Mouse (Mus musculus) cerebral cortex, adult 2 months (tissue): Measurements from ENCODE around the gene Zc3h18.

Source experiments
- WGBS: fragments of 180-500 bp; shearing (Covaris S2); methylation state at CpG from one replicate; pipeline ENCODE4 v1.1.7; 2018; 5-methylcytosine and 5-hydroxymethylcytosine counted together

Zc3h18 gene

GRCm38 (mm10) chr8:122464985-122465384, 88.6 kb downstream of the Zc3h18 start:
- WGBS, result 76% methylated on average over 7 of the region's 7 CpGs
